Mouse (Mus musculus): ENCODE data around the gene Clstn1.

The Clstn1 gene

GRCm38 (mm10) chr4:149586783-149587595, 721 bp downstream of the Clstn1 start:
- in situ Hi-C loops (cut with MboI; ENCODE audit: low pct_unique_long_range_greater_than_20kb in 1 of 2, low sequenced_read_pairs in 2 of 2, unreplicated experiment in 1 of 2), result no loop called here

- in situ Hi-C loops (cut with MboI; ENCODE audit: low pct_unique_long_range_greater_than_20kb in 1 of 2, low sequenced_read_pairs in 2 of 2, unreplicated experiment in 1 of 2), result no loop called here
Observed at GRCm38 (mm10) chr4:149587596-149588168, 1.4 kb downstream of the Clstn1 start.

GRCm38 (mm10) chr4:149590200-149590599, 3.9 kb downstream of the Clstn1 start:
- in situ Hi-C loops (cut with MboI; ENCODE audit: low pct_unique_long_range_greater_than_20kb in 1 of 2, low sequenced_read_pairs in 2 of 2, unreplicated experiment in 1 of 2), result loop anchor here in 1 of 2 experiments (5.0 kb wide), 1 partner anchor 43 kb away; no protein-coding TSS in a partner anchor

- in situ Hi-C loops (cut with MboI; ENCODE audit: low pct_unique_long_range_greater_than_20kb in 1 of 2, low sequenced_read_pairs in 2 of 2, unreplicated experiment in 1 of 2), result loop anchor here in 1 of 2 experiments (5.0 kb wide), 1 partner anchor 44 kb away; no protein-coding TSS in a partner anchor
Observed at GRCm38 (mm10) chr4:149591486-149591885, 5.2 kb downstream of the Clstn1 start.

- in situ Hi-C loops (cut with MboI; ENCODE audit: low pct_unique_long_range_greater_than_20kb in 1 of 2, low sequenced_read_pairs in 2 of 2, unreplicated experiment in 1 of 2), result loop anchor here in 1 of 2 experiments (5.0 kb wide), 1 partner anchor 48 kb away; no protein-coding TSS in a partner anchor
Observed at GRCm38 (mm10) chr4:149594913-149595581, 8.8 kb downstream of the Clstn1 start.

GRCm38 (mm10) chr4:149597641-149598208, 11.5 kb downstream of the Clstn1 start:
- in situ Hi-C loops (cut with MboI; ENCODE audit: low pct_unique_long_range_greater_than_20kb in 1 of 2, low sequenced_read_pairs in 2 of 2, unreplicated experiment in 1 of 2), result no loop called here

GRCm38 (mm10) chr4:149599549-149599948, 13.3 kb downstream of the Clstn1 start:
- in situ Hi-C loops (cut with MboI; ENCODE audit: low pct_unique_long_range_greater_than_20kb in 1 of 2, low sequenced_read_pairs in 2 of 2, unreplicated experiment in 1 of 2), result no loop called here

- in situ Hi-C loops (cut with MboI; ENCODE audit: low pct_unique_long_range_greater_than_20kb in 1 of 2, low sequenced_read_pairs in 2 of 2, unreplicated experiment in 1 of 2), result no loop called here
Observed at GRCm38 (mm10) chr4:149600130-149600529, 13.9 kb downstream of the Clstn1 start.

- in situ Hi-C loops (cut with MboI; ENCODE audit: low pct_unique_long_range_greater_than_20kb in 1 of 2, low sequenced_read_pairs in 2 of 2, unreplicated experiment in 1 of 2), result no loop called here
Observed at GRCm38 (mm10) chr4:149601484-149601883, 15.2 kb downstream of the Clstn1 start.

GRCm38 (mm10) chr4:149602236-149602635, 16.0 kb downstream of the Clstn1 start:
- in situ Hi-C loops (cut with MboI; ENCODE audit: low pct_unique_long_range_greater_than_20kb in 1 of 2, low sequenced_read_pairs in 2 of 2, unreplicated experiment in 1 of 2), result no loop called here

- in situ Hi-C loops (cut with MboI; ENCODE audit: low pct_unique_long_range_greater_than_20kb in 1 of 2, low sequenced_read_pairs in 2 of 2, unreplicated experiment in 1 of 2), result no loop called here
Observed at GRCm38 (mm10) chr4:149603860-149604259, 17.6 kb downstream of the Clstn1 start.

- in situ Hi-C loops (cut with MboI; ENCODE audit: low pct_unique_long_range_greater_than_20kb in 1 of 2, low sequenced_read_pairs in 2 of 2, unreplicated experiment in 1 of 2), result no loop called here
Observed at GRCm38 (mm10) chr4:149604518-149604917, 18.2 kb downstream of the Clstn1 start.

GRCm38 (mm10) chr4:149606056-149606455, 19.8 kb downstream of the Clstn1 start:
- in situ Hi-C loops (cut with MboI; ENCODE audit: low pct_unique_long_range_greater_than_20kb in 1 of 2, low sequenced_read_pairs in 2 of 2, unreplicated experiment in 1 of 2), result loop anchor here in 1 of 2 experiments (5.0 kb wide), 1 partner anchor 59 kb away; no protein-coding TSS in a partner anchor

GRCm38 (mm10) chr4:149606766-149607358, 20.6 kb downstream of the Clstn1 start:
- in situ Hi-C loops (cut with MboI; ENCODE audit: low pct_unique_long_range_greater_than_20kb in 1 of 2, low sequenced_read_pairs in 2 of 2, unreplicated experiment in 1 of 2), result loop anchor here in 1 of 2 experiments (5.0 kb wide), 1 partner anchor 60 kb away; no protein-coding TSS in a partner anchor

GRCm38 (mm10) chr4:149607591-149608308, 21.5 kb downstream of the Clstn1 start:
- in situ Hi-C loops (cut with MboI; ENCODE audit: low pct_unique_long_range_greater_than_20kb in 1 of 2, low sequenced_read_pairs in 2 of 2, unreplicated experiment in 1 of 2), result loop anchor here in 1 of 2 experiments (5.0 kb wide), 1 partner anchor 60 kb away; no protein-coding TSS in a partner anchor

- in situ Hi-C loops (cut with MboI; ENCODE audit: low pct_unique_long_range_greater_than_20kb in 1 of 2, low sequenced_read_pairs in 2 of 2, unreplicated experiment in 1 of 2), result loop anchor here in 1 of 2 experiments (5.0 kb wide), 1 partner anchor 61 kb away; no protein-coding TSS in a partner anchor
Observed at GRCm38 (mm10) chr4:149608309-149608638, 22.0 kb downstream of the Clstn1 start.

GRCm38 (mm10) chr4:149609256-149610025, 23.2 kb downstream of the Clstn1 start:
- in situ Hi-C loops (cut with MboI; ENCODE audit: low pct_unique_long_range_greater_than_20kb in 1 of 2, low sequenced_read_pairs in 2 of 2, unreplicated experiment in 1 of 2), result loop anchor here in 1 of 2 experiments (5.0 kb wide), 1 partner anchor 62 kb away; no protein-coding TSS in a partner anchor

Data from mouse embryonic stem cell (cell line).